Mouse (Mus musculus): Measurements from ENCODE around the gene Adamts16.

GRCm38 (mm10) chr13:70761312-70761711 is 80.3 kb downstream of the Adamts16 start:
- TF ChIP-seq CTCF (conservative IDR thresholded peaks at IDR 0.05; ENCODE audit: insufficient read depth, insufficient read length, low read depth, low read length): no peak
- no peak for TF ChIP-seq POLR2A (IDR thresholded peaks at IDR 0.05; ENCODE audit: low read depth, low read length)

All from kidney, adult 2 months (tissue).